Mouse (Mus musculus) urinary bladder, postnatal 4 days (tissue): ENCODE measurements around the gene Ube2f.

Experiments used
- DNase-seq, 2 experiments: peaks; one replicate each; pipeline ENCODE4 v3.0.0; 2021 to 2022; ENCODE audit warnings: low spot score in 2 of 2

The Ube2f gene

DNA sequence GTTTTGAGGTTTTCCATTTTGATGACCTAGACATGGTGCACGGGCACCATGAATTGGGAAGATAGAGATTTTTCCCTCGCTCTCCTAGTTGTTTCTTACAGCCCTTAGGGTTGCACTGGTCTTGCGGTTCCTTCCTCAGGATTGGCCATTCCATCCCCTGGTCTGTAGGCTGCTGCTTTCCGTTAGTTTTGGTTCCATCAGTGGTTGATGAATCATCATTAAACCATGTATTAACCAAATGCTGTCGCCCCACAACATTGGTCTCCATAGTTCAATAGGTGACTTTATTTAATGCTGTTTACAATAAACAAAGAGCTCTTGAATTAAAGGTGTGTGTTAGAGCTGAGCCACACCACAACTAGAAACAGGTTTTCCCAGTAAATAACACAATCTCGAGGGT, 12.4 kb upstream of the Ube2f start:
- no peak for DNase-seq

DNA sequence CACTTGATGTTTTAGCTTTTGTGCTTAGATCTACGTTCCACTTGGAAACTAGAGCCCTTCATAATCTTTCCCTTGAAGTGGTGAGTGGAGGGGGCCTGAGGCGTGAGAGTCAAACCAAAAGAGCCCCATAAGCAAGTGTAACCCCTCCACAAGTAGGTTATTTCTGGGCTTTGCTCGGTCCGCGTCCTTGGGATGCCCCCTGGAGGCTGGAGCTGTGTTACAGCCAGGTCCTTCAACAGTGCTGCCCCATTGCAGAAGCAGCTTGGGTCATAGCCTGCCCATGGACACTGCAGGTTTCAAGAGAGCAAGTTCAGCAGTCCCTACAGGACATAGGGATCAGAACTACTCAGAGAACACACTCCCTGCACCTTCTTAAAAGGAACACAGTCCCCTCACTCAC, 11.0 kb upstream of the Ube2f start:
- DNase-seq = no peak

DNA sequence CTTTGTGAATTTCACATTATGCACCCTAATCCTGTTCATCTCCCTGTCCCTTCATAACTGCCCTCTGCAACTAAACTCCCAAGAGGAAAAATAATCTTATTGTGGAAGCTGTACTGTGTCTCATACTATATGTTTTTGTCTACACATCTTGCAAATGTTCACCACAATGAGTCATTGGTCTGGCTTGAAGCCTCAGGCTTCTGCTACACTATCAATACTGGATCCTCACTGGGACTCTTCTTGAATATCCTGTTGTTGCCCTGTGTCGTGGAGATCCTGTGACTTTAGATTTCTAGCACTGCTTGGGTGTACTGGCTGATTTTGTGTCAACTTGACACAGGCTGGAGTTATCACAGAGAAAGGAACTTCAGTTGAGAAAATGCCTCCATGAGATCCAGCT, 10.3 kb upstream of the Ube2f start:
- no peak for DNase-seq

DNA sequence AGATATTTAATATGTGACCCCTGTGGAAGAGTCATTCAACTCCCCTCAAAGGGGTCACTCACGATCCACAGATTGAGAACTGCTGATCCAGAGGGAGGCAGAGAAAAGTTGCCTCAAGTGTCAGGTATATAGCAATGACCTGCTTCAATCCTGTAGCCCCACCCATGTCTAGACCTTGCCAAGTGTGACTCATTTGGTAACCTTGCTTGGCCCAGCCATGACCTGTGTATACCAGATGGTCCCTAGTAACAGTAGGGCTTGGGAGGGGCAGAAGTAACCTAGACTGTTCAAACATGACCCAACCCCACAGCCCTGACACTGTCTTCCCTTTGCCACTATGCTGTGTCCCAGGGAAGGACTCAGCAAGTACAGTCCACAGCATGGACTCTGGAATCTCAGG, 9.4 kb upstream of the Ube2f start:
- no peak for DNase-seq

DNA sequence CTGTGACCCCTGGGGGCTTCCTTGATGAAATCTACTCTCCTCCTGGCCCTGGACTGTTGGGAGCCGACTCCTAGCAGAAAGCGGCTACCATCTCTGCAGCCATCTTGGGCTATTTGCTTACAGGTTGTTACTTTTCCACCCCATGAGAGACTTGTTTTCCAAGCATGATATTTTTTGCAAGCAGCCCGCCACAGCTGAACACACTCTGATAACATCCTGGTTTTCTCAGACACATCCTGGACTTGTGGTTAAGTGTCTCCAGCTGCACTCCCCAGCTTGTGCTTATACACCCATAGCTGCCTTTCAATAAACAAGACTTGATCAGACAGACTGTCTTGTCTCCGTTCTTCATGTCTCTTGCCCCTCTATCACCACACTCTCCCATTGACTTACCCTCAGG, 8.9 kb upstream of the Ube2f start:
- DNase-seq = no peak

DNA sequence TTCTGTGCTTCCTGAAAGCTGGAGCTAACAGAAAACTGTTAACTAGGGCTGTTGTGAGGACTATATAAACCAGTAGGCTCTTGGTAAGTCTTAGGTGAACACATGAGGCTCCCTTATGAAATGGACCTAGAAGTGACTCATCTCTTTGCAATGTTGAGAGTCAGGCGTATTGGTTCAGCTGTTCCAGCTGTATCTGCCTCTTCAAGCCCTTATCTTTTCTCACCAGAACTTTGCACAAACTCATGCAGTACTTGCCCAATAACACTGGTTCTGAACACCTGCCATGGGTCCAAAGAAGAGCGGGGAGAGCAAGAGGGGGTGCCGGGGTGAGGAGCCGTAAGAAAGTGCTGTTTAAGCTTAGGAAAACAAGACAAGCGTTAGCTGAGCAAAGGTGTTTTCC, 1.9 kb upstream of the Ube2f start:
- no peak for DNase-seq

DNA sequence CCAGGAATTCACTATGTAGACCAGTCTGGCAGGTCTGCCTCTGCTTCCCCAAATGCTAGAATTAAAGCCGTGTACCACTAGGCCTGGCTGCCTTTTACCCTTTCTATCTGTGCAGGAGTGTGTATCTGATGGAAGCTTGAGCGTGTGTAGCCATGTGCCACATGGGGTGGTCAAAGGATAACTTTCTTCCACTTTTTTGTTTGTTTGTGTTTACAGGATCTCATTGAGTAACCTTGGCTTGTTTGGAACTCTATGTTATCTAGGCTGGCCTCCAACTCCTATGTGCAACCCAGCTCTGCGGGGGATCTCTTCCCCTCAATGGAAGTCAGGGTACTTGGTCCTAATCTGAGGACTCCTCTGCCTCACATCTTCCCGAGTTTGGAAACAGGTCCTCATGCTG, 1.1 kb upstream of the Ube2f start:
- DNase-seq = no peak

DNA sequence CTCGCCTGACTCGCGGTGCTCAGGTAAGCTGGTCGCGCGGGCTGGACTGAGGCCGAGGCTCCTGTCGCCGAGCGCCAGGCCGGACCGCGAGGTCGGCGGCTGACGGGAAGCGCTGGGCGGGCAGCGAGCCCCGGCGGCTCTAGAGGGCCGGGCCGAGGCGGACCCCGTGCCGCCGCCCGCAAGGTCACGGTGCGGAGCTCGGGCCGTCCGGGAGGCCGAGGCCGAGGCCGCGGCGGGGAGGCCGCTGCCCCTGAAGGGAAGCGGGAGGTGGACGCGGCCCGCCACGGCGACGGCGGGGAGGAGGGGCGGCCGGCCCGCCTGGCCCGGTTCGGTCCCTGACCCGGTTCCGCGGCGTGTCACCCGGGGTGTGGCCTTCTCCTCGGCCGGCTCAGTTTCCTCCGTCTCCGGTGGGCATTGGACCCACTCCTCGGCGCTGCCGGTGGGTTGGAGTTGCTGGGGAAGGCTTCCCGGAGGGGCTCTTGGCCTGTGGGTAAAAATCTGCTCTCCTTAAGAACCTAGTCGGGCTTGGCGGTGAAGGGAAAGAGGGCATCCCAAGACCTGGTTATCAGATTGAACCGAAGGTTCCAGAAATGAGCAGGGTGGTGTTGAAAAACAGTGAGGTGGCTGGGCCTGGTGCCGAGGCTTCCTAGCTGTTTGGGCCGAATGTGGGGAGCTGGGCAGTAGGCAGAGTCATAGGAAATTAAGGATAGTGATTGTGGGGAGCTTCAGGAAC, 477 bp downstream of the Ube2f start:
- peak in 1 of 2 experiments; percentile 26 for DNase-seq

DNA sequence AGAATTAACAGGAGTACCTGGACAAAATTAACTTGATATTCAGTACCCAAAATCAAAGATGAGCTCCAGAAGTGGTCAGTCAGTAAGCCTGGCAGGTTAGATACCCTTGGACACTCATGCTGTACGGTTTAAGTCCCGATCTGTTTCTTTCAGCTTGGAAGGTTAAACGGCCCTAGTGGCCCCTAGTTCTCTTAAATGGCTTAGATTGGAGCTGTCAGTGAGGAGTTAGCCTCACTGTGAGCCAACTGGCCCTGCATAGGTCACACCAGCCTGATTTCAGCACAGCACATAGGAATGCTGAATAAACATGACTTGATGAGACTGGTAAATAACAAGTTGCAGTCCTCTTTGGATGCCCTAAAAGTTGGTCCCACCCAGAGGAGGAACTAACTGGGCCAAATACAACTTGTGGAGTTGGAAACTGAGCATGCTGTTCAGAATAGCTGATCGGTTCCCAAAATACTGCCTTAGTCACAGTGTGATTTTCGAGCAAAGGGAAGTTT, 1.1 kb downstream of the Ube2f start:
- no peak for DNase-seq

DNA sequence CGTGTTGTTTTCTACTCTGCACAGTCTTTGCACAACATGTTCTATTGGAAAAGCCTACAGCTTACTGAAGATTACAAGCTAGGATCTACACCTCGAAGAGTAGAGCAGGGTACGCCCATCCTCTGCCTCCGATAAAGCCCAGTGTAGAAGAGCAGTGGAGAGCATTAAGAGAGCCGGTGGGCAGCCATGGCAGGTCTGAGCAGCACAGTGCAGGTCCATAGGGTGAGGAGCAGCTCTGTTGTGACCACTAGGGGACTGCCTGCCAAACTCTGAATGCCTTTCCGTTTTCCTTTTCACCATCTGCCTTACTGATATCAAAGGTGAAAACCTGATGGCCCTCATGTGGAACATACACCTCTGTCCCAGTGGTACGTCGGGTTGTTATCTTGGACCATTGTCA, 1.8 kb downstream of the Ube2f start:
- no peak for DNase-seq

DNA sequence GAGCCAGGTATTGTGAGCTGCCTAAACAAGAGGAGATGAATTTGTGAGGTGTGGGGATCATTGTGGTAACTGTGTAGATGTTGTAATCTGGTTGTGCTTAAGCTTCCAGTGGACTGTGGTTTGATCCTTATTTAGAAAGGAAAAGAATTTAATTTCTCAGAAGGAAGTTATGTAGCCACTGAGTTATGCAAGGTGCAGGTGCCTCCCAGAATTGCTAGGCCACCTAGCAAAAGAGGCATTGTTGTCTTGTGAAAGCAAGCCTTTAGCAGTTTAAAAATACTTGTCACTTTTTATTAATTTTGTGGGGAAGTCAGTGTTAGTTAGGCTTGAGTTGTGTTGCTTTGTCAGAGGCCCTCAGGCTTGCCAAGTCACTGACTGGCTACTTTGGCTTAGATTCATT, 7.8 kb downstream of the Ube2f start:
- DNase-seq = no peak

DNA sequence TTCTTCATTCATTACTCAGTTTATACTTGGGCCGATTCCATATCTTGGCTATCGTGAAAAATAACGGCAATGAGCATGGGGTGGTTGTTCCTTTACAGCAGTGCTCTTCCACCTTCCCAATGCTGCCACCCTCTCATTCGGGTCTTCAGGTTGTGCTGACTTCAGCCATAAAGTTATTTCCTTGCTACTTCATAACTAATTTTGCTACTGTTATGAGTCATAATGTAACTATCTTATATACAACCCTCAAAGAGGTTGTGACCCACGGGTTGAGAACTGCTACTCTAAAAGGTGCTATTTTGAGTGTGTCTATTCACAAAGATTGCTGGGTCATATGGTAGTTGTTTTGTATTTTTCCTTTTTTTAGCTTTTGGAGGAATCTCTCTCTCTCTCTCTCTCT, 9.7 kb downstream of the Ube2f start:
- no peak for DNase-seq

DNA sequence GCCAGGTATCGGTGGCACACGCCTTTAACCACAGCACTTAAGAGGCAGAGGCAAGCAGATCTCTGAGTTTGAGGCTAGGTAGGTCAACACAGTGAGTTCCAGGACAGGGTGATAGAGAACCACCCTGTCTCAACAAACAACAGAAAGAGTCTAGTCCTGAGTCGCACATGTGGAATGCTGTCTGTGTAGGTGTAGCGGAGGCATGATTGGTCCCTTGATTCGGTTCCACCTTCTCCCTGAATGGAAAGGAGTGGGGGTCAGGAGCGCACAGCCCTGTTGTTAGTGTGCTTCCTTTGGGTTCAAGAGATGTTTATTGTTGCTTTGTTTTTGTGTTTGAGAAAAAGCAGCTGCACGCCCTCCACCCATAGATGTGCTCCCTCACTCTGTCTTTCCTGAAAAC, 12.4 kb downstream of the Ube2f start:
- DNase-seq = no peak

DNA sequence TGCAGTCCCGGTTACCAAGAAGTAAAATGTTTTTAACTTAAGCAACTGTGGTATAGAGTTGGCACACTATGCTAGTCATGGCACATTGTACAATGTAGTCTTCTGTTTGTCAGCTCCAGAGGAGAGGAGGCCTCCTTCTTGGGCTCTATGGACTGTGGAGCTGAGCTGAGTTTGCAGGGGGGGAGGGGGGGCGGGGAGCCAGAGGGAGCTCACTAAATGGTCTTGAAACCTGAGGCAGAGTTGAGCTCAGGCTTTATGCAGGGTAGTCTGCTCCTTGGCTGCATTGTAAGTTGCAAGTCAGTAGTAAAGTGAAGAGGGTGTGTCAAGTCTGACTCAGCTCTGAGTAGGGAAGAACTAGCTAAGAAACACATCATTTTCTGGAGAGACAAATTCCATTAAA, 22.2 kb downstream of the Ube2f start:
- no peak for DNase-seq

DNA sequence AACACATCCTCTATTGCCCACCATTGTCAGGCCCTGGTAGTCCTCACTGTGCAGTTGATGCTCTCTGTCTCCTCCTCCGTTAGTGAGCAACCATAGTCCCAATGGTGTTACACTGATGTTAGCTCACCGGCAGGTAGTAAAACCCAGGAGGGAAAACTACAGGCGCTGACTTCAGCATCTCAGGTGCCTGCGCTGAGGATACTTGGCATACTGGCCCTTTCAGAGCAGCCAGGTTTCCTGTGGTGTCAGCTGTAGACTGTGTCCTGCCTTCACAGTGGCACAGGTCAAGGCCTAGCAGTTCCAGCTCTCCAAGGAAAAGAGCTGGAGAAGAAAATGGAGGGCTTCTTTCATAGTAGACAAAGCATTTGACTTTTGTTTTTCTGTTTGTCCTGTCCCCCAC, 26.5 kb downstream of the Ube2f start:
- no peak for DNase-seq

DNA sequence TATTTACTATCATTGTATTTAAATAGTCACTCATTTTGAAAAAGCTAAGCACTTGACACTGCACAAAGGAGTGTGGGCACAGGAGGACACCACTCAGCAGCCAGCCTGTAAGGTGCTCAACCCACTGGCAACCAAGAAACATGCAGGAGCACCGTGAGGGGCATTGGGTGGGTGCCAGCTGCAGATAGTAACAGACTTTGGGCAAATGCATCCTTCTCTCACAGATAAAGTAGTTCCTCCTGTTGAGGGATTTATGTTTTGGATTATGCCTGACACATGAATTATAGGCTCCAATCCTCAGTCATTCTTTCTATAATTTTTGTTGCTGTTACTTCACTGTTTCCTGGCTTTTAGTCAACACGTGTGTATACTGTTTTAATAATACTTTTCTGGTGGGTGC, 27.4 kb downstream of the Ube2f start:
- no peak for DNase-seq

DNA sequence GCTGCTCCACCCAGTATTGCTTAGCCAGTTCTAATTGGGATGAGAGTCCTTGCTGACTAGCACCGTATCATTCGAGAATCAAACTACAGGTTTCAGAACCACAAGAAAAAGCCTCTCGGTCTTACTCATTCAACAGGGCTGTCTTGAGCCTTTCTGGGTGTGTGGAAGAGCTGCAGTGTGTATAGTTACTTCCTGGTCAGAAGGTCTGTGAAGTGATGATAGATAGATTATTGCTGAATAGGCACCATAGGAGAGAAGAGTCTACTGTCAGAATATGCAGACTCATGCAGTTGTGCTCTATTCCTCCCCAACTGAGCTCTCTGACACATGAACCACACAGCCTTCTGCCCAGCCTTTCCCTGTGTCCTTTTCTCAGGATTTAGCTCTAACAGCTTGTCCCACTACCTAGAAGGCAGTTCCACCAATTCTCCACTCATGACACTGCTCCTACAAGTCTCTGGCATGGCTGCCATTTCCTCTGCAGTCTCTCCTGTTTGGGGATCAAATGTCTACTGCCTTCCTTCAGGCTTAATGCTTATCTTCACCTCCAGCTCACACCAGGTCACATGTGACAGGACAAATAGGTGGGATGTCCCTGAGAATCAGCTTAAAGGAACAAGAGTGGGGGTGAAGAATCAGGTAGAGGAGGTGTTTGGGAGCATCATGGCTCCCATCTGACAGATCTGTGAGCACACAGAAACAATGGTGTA, 28.5 kb downstream of the Ube2f start:
- no peak for DNase-seq

DNA sequence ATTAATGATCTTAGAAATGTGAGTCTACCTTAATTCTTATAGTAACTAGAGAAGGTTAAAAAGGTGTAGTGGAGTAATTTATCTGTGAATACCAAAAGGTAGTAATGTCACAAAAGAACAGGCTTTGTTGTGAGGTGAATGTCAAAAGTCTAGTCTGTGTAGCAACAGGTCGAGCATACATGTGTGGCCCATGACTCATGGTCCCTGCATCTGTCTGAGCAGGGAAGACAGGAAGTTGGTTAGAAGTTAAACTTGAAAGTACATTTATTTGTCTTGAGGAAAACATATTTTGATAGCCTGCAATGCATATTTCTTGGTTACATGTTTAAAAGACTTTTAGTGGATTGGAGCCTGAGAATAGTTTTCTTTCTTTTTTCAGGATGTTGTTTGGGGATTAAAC, 29.0 kb downstream of the Ube2f start:
- DNase-seq = no peak

DNA sequence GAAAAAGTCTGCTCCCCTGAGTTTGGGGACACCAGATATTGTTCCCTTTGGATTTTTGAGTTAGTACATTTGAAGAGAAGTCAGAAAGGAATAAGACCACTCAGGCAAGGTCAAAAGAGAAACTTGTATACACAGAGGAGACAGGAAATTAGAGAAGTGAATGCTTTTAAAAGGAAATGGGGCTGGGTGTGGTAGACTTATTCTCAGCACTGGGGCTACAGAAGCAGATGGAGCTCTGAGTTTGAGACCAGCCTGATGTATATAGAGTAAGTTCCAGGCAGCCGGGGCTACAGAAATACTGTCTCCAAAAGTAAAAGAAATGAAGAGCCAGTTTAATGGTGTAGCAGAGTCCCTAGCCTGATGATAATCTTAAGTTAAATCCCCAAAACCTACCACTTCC, 32.5 kb downstream of the Ube2f start:
- DNase-seq = no peak

DNA sequence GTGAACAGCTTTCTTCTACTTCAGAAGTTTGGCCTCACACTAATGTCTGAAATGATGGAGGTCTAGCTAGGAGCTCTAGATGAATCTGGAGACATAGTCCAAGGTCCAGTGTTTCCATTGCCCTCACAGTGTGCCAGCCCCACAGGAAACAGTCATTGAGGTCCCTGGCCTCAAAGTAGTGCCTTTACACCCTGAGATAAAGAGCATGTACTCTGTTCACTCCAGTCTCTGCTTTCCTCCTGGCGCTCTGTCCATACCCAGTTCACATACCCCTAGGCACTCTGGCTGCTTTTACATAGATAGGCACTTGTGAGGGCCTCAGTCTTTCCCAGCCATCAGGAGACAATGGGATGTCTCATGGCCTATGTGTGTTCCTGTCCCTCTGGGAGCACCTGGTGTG, 39.3 kb downstream of the Ube2f start:
- no peak for DNase-seq

DNA sequence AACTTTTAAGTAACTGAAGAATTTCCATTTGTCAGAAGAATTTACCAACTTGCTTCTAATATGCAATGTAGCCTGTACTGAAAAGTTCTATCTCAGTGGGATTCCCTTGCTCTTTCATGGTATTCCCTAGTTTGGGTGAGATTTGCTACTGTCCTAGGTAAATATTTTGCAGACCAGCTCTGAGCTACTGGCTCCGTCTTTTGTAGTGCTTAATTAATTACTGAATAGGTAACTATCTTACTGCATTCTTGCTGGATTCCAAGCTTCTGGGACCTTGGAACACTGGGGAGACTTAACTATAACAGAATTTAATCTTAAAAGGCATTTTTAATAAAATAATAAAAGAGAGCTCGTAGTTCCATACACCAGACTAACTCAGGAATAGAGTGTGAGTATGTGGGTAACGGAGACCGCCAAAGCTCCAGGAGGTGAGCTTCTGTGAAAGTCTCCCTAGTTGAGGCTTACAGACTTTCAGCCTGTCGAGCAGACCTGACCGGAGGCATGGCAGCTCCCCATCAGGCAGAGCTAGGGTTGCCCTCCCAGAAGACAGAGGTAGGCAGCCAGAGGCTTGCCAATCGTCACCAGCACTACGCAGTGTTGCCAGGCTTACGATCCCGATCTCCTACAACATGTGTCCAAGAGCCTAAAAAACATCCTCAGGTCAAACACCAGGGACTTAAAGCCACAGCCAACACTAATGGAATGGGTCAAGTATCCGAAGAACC, 42.2 kb downstream of the Ube2f start:
- no peak for DNase-seq

DNA sequence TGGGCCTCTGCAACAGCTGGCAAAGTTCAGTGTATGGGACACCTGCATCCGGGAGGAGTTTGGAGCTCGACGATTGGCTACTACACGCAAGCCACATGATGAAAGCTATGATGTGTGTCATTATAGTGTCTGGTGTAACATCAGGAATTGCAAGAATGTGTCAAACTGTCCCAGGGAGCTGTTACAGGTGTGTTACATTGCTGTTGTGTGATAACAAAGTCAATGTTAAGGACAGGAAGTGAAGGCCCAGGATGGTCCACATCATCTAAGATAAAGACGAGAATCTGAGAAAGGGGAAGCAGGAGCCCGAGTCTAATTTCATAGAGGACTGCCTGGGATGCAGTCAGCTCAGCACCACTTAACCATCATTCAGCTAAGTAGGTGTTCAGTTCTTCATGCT, 45.4 kb downstream of the Ube2f start:
- DNase-seq = no peak
